Mouse (Mus musculus) mesoderm, embryonic 11.5 days (tissue): ENCODE results near the gene Trpv4.

Experiments
- DNase-seq: peaks from one replicate; pipeline ENCODE4 v3.0.0-alpha.2; 2012; ENCODE audit warnings: low read depth, low spot score

The Trpv4 gene

DNA sequence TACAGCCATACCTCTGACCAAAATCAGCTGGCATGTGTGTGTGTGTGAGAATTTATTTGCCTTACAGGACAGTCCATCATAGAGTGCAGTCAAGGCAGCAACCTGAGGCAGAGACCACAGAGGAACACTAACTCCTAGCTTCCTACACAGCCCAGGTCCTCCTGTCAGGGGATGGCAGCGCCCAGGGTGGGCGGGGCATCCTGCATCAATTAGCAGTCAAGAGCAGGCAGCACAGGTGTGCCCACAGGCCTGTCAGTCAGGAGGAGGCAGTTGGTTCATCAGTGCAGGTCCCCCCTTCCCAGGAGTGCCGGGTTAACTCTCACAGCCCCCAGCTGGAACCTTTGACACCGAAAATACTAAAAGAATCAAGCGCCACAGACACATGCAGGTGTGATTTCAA is 10.8 kb upstream of the Trpv4 start:
- no peak for DNase-seq

GRCm38 (mm10) chr5:114667228-114667856 is 9.1 kb upstream of the Trpv4 start:
- peak; percentile 98 for DNase-seq

GRCm38 (mm10) chr5:114666659-114667058 is 8.4 kb upstream of the Trpv4 start:
- DNase-seq = no peak

- DNase-seq = no peak
Measured at GRCm38 (mm10) chr5:114664750-114665149, 6.5 kb upstream of the Trpv4 start.

- DNase-seq = no peak
Measured at GRCm38 (mm10) chr5:114664139-114664538, 5.9 kb upstream of the Trpv4 start.

GRCm38 (mm10) chr5:114661029-114661428 is 2.8 kb upstream of the Trpv4 start:
- no peak for DNase-seq

DNA sequence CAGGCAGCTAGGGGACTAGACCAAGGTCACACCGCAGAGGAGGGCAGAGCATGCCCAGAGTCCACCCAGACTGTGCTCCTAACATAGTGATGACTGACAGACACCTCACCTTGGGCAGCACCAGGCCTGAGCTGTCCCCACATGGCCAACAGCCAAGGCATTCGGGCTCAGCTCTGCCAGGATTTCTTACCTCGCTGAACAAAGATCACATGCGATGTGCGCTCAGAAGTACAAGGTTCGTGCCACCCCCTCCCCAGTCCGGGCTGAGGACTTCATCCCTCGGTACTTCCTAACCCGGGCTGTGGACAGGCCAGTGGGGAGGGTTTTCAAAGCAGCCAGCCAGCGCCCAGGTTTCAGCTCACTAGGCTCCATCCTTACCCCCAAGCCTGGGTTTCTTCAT is 795 bp downstream of the Trpv4 start:
- DNase-seq = no peak

DNA sequence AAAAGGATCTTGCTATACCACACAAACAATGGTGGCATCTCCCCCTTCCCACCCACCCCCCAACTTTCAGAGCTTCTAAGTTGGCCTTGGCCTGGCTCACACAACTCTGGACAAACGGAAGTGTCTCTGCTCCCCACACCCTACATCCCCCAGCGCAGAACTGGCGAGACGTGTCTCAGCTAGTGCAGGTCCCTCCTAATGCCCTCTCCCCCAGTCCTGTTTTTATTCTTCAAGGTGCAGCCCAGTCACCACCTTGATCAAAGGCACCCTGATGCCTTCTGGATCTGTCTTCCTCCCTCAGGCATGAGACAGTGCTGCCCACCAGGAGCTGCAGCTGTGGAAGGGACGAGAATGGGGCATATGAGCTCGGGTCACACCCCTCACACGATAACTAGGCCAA is 1.9 kb downstream of the Trpv4 start:
- DNase-seq = no peak

GRCm38 (mm10) chr5:114655721-114656120 is 2.5 kb downstream of the Trpv4 start:
- no peak for DNase-seq

GRCm38 (mm10) chr5:114653656-114654437 is 4.4 kb downstream of the Trpv4 start:
- DNase-seq = no peak

DNA sequence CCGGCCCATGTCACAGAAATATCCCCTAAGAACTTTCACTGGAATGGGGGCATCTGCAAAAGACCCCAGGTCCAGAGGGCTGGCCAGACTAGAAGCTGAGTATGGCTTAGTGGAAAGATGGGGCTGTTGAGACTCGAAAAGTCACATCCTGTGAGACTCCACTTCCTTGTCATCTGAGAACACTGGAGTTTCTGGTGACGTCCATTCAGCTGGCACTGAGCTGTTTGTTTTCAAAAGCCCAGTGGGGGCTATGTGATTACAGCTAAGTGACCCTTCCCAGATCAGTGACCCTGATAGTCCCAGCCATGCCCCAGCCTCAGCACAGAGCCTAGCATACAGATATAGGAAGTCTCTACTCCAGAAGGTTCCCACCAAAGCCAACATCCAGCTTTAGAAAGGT is 6.8 kb downstream of the Trpv4 start:
- no peak for DNase-seq

DNA sequence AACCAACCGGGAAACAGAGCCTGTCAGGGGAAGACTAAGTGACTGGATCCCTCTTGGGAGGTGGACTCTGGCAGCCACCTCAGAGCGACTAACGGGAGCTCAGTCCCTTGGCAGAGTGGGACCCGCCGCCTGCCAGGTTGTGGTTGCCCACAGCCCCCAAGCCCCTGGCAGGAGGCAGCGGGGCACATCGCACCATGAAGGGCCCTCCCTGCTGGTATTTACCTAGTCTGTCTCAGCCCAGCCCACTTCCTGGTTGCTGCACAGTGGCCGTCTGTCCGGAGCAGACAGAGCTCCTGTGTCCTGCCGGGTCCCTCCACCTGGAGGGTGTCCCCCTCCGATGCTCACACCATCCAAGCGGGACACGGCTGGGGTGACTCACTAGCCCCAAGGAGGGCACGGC is 7.2 kb downstream of the Trpv4 start:
- DNase-seq = no peak

GRCm38 (mm10) chr5:114648728-114649311 is 9.4 kb downstream of the Trpv4 start:
- no peak for DNase-seq

DNA sequence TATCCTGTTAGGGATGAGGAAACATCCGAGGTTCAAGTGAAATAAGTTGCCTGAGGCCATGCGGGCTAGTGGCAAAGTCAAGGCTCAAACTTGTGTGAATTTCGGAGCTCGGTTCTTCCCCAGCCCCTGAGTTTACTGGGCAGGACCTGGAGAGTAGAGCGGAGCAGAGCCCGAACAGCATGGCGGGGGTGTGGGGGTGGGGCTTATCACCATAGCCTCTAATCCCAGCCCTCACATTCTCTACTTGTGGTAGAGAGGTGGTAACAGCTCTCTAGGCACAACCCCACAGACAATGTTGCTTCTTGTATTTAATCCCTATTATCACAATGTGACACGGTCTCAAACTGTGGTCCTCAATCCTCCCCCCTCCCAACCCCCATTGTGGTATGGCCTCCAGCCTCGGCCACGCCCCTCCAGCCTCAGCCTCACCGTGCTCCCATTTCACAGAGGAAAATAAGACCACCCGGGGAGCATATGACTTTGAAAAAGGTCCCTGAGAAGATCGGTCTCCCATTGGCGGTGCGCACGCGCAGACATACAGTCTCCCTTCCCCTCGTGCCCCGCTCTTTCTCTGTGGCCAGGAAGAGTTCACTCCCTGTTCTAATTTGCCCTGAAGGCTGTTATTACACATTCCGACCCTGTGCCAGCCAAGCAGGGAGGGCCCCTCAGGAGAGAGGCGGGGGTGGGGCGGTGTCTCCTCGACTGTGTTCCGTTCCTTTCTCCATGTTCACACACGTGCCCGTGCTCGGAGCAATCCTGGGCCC is 10.8 kb downstream of the Trpv4 start:
- DNase-seq = peak; percentile 66

GRCm38 (mm10) chr5:114645916-114646315 is 12.3 kb downstream of the Trpv4 start:
- no peak for DNase-seq

GRCm38 (mm10) chr5:114644918-114645317 is 13.3 kb downstream of the Trpv4 start:
- DNase-seq = no peak

DNA sequence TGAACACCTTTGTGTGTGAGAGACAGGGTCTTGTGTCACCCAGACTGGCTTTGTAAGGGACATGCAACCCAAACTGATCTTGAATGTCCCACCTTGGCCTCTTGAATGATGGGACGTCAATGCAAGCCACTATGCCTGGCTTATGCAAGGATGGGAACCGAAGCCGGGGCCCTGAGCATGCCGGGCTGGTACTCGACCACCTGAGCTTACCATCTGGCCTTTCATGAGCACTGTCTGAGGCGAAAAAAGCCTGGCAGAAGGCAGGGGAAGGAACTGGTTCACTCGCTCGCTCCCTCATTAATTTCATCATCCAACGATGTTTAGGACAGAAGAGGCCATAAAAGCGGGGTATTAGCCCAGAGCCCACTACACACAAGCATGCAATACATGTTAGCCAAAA is 17.4 kb downstream of the Trpv4 start:
- DNase-seq = no peak

- DNase-seq = no peak
Measured at GRCm38 (mm10) chr5:114639645-114639957, 18.6 kb downstream of the Trpv4 start.

- peak; percentile 91 for DNase-seq
Measured at GRCm38 (mm10) chr5:114638769-114639644, 19.2 kb downstream of the Trpv4 start.

DNA sequence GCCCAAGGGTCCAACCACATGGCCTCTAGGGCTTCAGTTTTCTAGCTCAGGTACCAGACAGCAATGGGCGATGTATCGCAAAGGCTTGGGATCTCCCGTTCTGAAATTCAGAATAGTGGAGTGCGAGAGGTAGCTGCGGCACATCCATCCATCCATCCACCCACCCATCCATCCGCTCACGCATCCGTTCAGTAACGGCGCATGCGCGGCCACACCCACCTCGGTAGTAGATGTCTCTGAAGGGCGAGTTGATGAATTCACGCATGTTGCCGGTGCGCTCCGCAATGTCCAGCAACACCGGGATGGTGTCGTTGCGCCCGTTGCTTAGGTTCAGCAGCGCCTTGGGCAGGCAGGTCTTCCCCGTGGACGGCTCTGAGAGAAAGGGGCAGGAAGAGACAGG is 22.1 kb downstream of the Trpv4 start:
- DNase-seq = no peak

GRCm38 (mm10) chr5:114631336-114631735 is 26.9 kb downstream of the Trpv4 start:
- no peak for DNase-seq
